Mouse (Mus musculus): ENCODE data around the gene Il1r1.

Gene Il1r1

DNA sequence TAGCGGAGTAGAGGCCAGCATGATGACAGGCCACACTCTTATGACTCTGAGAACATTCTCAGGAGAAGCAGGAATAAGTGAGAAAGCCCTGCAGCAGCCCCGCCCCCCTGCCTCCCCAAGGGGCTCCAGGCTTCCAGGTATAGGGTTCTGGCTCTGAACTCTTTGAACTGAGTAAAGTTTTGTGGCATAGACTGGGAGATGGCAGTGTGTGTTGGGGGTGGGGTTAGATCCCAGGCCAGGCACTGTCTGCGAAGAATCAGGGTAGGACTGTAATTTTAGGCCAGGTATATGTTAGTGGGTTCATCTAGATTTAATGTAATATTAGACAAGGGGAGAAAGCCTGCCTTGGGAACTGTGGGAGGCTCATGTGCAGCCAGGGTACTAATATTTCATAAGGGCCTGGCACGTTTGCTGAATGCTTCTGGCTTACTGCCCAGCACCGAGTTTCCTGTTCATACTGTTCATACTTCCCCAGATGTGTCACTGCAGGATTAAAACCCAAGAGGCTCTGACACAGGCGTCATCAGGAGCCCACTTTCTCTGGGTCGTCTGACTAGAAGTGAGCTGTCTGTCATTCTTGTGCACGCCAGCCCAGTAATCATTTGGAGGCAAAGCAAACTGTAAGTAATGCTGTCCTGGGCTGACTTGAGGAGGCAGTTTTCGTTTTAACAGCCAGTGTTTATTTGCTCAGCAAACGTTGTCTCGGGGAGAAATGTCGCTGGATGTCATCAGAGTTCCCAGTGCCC lies at the start of gene Il1r1:
Gene Il1r1, plus strand, starts transcription at position 542 of the 746 bp plus-strand sequence.
- DNase-seq, result peak; percentile 90

- DNase-seq, result no peak
Measured at GRCm38 (mm10) chr1:40175123-40175522, 49.8 kb upstream of the Il1r1 start.

DNA sequence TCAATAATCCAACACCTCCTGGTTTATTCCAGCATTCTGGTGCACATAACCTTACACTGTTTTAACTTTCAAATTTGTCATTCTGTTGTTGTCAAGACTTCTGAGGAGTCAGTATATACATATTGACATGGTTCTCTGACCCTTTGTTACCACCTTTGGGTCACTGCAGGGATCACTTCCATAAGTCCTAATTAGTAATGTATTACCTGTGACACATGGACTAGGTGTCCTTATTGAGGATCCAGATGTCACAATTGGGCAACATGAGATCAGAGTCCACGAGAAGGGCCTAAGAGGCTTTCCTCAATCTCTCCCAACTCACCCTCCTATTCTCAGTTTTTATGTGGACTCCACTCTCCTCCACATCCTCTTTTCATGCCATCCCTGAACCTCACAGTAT lies 49.1 kb upstream of the Il1r1 start:
- no peak for DNase-seq

DNA sequence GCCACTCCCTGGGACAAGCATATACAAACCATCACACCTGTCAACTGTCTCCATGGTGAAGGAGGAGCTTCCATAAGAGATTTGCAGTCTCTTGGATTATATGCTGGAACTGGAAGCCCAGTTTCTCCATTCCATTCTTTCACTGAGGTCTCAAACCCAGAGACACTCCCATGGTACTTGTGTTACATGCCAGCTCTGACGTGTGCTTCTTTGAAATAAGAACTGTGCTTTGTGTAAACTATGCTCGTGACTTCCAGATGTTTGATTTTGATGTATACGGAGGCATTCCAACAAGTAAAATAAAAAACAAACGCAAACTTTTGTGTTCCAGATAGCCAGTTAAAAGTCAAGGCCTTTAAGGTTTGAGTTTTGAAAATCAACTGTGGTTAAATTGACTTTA lies 45.8 kb upstream of the Il1r1 start:
- DNase-seq, result no peak

- no peak for DNase-seq
Measured at GRCm38 (mm10) chr1:40179493-40179892, 45.4 kb upstream of the Il1r1 start.

DNA sequence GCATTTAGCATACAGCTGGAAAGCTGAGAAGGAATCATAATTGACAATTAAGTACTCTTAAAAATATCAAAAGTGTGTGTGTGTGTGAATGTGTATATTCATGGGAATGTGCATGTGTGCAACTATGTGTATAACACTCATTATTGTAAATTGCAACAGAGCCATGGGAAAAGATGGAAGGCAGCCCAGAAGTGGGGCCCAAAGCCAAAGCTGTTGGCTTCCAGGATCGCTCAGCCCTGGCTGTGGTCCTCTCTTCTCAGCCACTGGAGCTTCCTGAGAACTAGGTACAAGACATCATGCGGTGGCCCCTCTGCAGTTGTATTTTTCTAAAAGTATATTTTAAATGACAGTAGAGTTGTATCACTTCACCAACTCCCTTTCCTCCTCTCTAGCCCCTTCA lies 44.0 kb upstream of the Il1r1 start:
- DNase-seq, result no peak

GRCm38 (mm10) chr1:40181716-40182115 lies 43.2 kb upstream of the Il1r1 start:
- no peak for DNase-seq

GRCm38 (mm10) chr1:40183410-40183809 lies 41.5 kb upstream of the Il1r1 start:
- DNase-seq, result no peak

GRCm38 (mm10) chr1:40187961-40188360 lies 36.9 kb upstream of the Il1r1 start:
- peak; percentile 70 for DNase-seq

GRCm38 (mm10) chr1:40190025-40190424 lies 34.9 kb upstream of the Il1r1 start:
- no peak for DNase-seq

DNA sequence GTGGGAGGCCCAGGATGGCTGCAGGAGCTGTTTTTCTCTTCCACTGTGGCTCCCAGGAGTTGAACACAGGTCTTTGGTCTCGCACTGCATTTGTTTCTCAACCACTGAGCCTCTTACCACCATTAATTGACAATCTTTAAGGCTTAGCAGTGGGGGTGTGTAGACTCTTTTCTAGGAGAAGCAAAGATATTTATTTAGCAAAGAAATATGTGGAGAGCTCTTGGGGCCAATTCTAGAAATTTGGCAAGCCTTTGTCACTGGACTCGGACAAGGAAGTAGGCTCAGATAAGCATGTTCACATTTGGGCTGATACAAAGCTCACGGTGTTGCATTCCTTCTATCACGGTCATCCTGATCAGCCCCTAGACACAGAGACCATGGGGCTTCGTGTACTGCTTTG lies 34.0 kb upstream of the Il1r1 start:
- DNase-seq, result no peak

DNA sequence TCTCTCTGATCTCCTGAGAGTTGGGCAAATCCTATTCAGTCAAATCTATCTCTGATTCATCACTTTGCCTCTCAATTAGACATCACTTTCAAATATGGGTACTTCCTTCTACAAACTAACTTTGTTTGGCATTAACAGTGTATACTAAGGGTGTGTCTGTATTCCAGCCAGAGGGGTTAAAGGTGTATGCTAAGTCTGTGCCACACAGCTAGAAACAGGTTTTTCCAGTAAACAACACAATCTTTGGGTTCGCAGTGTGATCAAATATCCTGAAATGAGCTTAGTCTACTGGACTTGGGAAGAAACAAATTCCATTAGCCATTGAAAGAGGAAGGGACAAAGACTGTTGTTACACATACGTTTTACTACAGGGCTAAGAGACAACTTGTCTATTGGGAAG lies 30.6 kb upstream of the Il1r1 start:
- DNase-seq, result no peak

GRCm38 (mm10) chr1:40213337-40214159 lies 11.3 kb upstream of the Il1r1 start:
- DNase-seq, result no peak

DNA sequence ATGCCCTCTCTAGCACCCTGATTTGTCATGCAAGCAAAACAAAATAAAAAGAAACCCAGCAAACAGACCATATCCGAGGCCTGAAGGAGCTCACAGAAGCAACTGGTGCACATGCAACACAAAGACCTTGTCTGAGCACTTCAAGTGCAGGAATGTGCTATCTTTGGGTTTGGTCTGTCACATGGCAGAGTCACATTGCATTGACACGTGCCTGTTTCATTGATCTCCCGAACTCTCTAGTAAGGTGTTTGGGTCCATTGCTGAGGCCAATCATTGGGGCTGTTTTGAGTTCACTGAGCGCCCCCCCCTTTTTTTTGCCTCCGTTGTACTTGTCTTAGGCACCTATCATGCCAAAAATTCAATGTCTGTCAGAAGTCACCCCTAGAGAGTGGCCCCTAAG lies 7.4 kb upstream of the Il1r1 start:
- no peak for DNase-seq

GRCm38 (mm10) chr1:40218603-40219002 lies 6.3 kb upstream of the Il1r1 start:
- DNase-seq, result no peak

DNA sequence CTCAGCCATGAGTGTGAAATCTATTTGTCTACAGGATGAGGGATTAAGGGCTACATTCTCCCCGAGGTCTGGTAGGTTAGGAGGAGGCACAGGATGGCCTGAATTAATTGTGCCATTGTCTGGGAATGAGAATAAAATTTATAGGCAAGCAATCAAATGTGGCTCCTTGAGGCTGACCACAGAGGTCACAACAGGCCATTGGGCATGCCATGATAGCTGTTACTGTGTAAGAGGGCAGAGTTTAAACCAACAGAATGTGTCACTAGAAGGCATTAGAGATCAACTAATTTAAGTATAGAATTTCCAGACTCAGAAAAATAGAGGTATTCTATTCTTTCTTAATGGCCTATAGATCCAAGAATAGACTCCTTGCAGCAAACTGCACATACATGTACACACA lies 4.3 kb upstream of the Il1r1 start:
- DNase-seq, result no peak

DNA sequence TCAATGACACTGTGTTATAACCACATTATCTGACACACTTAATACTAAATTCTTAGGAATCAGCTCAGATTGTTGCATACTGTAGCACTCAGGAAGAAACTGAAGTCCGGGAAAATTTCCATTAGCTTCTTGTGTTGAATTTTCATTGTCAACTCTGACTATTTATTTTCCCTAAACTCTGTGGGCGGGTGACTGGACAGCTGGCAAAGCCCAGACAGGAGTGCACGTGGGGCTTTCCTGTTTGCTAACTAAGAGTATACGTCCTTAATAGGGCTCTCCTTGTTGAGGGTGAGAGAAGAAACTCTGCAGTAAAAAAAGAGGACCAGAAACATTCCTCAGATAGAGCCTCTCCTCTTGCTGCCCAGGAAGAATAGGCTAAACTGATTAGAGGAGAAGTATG lies 3.0 kb upstream of the Il1r1 start:
- peak; percentile 12 for DNase-seq

DNA sequence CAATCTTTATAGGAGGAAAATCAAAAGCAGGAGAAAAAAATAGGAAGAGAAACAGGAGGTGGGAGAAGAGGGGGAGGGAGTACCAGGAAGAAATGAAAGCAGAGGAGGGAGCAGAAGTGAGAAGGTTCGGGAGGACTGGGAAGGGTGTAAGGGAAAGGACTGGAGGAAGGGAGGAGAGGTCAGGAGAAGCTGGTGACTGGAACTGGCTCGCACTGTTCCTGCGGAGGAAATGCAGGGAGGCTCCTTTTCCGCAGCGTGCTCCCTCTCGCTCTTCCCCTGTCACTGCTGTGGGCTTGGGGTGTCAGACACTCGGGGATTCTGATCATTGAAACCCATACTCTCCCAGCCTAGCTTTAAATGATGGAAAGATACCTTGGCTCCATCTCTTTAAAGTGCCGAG lies 2.2 kb upstream of the Il1r1 start:
- DNase-seq, result peak; percentile 18

GRCm38 (mm10) chr1:40223591-40223990 lies 1.3 kb upstream of the Il1r1 start:
- no peak for DNase-seq

- DNase-seq, result no peak
Measured at GRCm38 (mm10) chr1:40225580-40225979, 700 bp downstream of the Il1r1 start.

- DNase-seq, result no peak
Measured at GRCm38 (mm10) chr1:40229033-40229432, 4.2 kb downstream of the Il1r1 start.

DNA sequence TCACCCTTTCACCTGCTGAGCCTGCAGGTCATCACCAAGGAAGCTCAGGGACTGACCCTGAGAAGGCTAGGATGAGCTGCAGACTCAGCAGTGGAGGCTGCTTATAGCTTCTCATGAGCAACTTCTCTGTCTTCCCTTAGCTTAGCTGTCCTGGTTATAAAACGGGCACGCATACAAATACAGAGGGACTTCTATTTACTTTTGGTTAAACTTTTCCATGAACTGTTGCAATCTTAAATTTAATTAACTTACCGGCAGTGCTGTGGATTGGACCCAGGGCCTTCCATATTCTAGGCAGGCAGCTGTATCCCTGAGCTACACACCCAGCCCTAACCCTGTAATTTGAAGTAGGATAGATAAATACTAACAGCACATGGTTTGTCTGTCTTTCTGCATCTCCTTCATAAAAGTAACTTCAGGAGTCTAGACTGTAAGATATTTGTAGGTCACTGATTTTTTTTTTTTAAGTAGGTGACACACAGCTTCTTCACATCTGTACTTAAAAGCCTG lies 4.9 kb downstream of the Il1r1 start:
- DNase-seq, result no peak

GRCm38 (mm10) chr1:40230336-40230735 lies 5.5 kb downstream of the Il1r1 start:
- peak; percentile 23 for DNase-seq

DNA sequence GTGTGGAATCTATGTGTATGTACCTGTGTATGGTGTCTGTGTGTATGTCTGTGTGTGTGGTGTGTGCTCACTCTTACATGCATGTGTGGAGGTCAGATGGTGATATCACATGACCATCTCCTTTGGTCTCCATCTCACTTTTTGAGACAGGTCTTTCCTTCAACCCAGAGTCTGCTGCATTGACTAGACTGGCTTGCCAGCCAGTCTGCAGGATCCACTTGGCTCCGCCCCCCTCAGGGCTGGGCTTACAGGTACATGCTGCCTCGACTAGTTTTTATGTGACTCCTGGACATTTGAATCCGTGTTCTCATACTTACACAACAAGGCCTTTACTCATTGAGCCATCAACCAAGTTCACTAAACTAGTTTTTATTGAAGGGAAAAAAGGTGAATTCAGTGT lies 6.2 kb downstream of the Il1r1 start:
- DNase-seq, result no peak
